Mouse (Mus musculus): ENCODE data around the gene Pde4d. TPM values are rescaled to one million over a fixed set of nuclear protein-coding genes. Genes with fewer than 3 reads are reported as not detected.

The Pde4d gene
- polyA plus RNA-seq, 1 experiment from 2014 or later = 3.4 TPM

- in situ Hi-C loops (cut with MboI; ENCODE audit: low pct_unique_long_range_greater_than_20kb) = no loop called here
- no peak for TF ChIP-seq CTCF (IDR thresholded peaks at IDR 0.05)
- ChIA-PET POLR2A (no interaction called here), CTCF (interaction anchor here (1.0 to 1.5 kb wide), 2 partner anchors 12 to 48 kb away, joined by 3 read pairs; no protein-coding TSS in a partner anchor)
- H3K27me3 ChIP-seq = no peaks in the 10 kb centered on the region
- no peak for ATAC-seq
- DNase-seq (ENCODE audit: low read depth, low spot score) = no peak
These were observed 828.0 kb downstream of the Pde4d start for GRCm38 (mm10) chr13:109277792-109278191.

GRCm38 (mm10) chr13:109278504-109278912, 828.8 kb downstream of the Pde4d start:
- TF ChIP-seq CTCF (IDR thresholded peaks at IDR 0.05) = no peak

GRCm38 (mm10) chr13:109279211-109279610, 829.5 kb downstream of the Pde4d start:
- in situ Hi-C loops (cut with MboI; ENCODE audit: low pct_unique_long_range_greater_than_20kb) = no loop called here

More at GRCm38 (mm10) chr13:109278504-109278912, 828.8 kb downstream of the Pde4d start:
- in situ Hi-C loops (cut with MboI; ENCODE audit: low pct_unique_long_range_greater_than_20kb) = no loop called here
- ChIA-PET CTCF (interaction anchor here (1.5 kb wide), 1 partner anchor 12 kb away, joined by 6 read pairs; no protein-coding TSS in a partner anchor), POLR2A (no interaction called here)
- ATAC-seq (no peak), DNase-seq (ENCODE audit: low read depth, low spot score) (no peak)
- no peaks in the 10 kb centered on the region for H3K27me3 ChIP-seq

GRCm38 (mm10) chr13:109280433-109280832, 830.7 kb downstream of the Pde4d start:
- DNase-seq (ENCODE audit: low read depth, low spot score) (no peak), ATAC-seq (no peak)
- in situ Hi-C loops (cut with MboI; ENCODE audit: low pct_unique_long_range_greater_than_20kb) = no loop called here
- no peak for TF ChIP-seq CTCF (IDR thresholded peaks at IDR 0.05)
- POLR2A ChIA-PET = no interaction called here
- no peaks in the 10 kb centered on the region for H3K27me3 ChIP-seq
- CTCF ChIA-PET = interaction anchor here (1.3 kb wide), 1 partner anchor 10 kb away, joined by 3 read pairs; no protein-coding TSS in a partner anchor

More at GRCm38 (mm10) chr13:109279211-109279610, 829.5 kb downstream of the Pde4d start:
- no peak for ATAC-seq
- POLR2A ChIA-PET = no interaction called here
- H3K27me3 ChIP-seq = no peaks in the 10 kb centered on the region
- DNase-seq (ENCODE audit: low read depth, low spot score) = no peak
- CTCF ChIA-PET = interaction anchor here (0.9 to 1.5 kb wide), 2 partner anchors 13 to 15 kb away, joined by 3 to 6 read pairs; no protein-coding TSS in a partner anchor
- TF ChIP-seq CTCF (IDR thresholded peaks at IDR 0.05) = no peak

- in situ Hi-C loops (cut with MboI; ENCODE audit: low pct_unique_long_range_greater_than_20kb) = no loop called here
- ChIA-PET POLR2A (no interaction called here), CTCF (interaction anchor here (1.8 kb wide), 1 partner anchor 11 kb away, joined by 3 read pairs; no protein-coding TSS in a partner anchor)
These were observed 837.7 kb downstream of the Pde4d start for GRCm38 (mm10) chr13:109287465-109287864.

GRCm38 (mm10) chr13:109290922-109291321, 841.2 kb downstream of the Pde4d start:
- H3K27me3 ChIP-seq = peaks cover 6% of the 10 kb centered on the region
- no peak for DNase-seq (ENCODE audit: low read depth, low spot score)
- no peak for ATAC-seq
- no peak for TF ChIP-seq CTCF (IDR thresholded peaks at IDR 0.05)
- ChIA-PET CTCF (interaction anchor here (1.2 to 1.4 kb wide), 2 partner anchors 11 to 228 kb away, joined by 3 to 4 read pairs; no protein-coding TSS in a partner anchor), POLR2A (interaction anchor here (0.8 kb wide), 1 partner anchor 20 kb away, joined by 4 read pairs; no protein-coding TSS in a partner anchor)
- in situ Hi-C loops (cut with MboI; ENCODE audit: low pct_unique_long_range_greater_than_20kb) = no loop called here

More at GRCm38 (mm10) chr13:109287465-109287864, 837.7 kb downstream of the Pde4d start:
- DNase-seq (ENCODE audit: low read depth, low spot score) (no peak), ATAC-seq (no peak)
- no peak for TF ChIP-seq CTCF (IDR thresholded peaks at IDR 0.05)
- no peaks in the 10 kb centered on the region for H3K27me3 ChIP-seq

- ChIA-PET POLR2A (no interaction called here), CTCF (no interaction called here)
- in situ Hi-C loops (cut with MboI; ENCODE audit: low pct_unique_long_range_greater_than_20kb) = no loop called here
- ATAC-seq = no peak
- TF ChIP-seq CTCF (IDR thresholded peaks at IDR 0.05) = no peak
- no peak for DNase-seq (ENCODE audit: low read depth, low spot score)
- peaks cover 6% of the 10 kb centered on the region for H3K27me3 ChIP-seq
These were observed 843.3 kb downstream of the Pde4d start for GRCm38 (mm10) chr13:109293011-109293410.

GRCm38 (mm10) chr13:109296347-109297037, 846.7 kb downstream of the Pde4d start:
- ATAC-seq (no peak), DNase-seq (ENCODE audit: low read depth, low spot score) (no peak)
- no peak for TF ChIP-seq CTCF (IDR thresholded peaks at IDR 0.05)
- peaks cover 6% of the 10 kb centered on the region for H3K27me3 ChIP-seq
- POLR2A ChIA-PET = no interaction called here
- in situ Hi-C loops (cut with MboI; ENCODE audit: low pct_unique_long_range_greater_than_20kb) = no loop called here
- CTCF ChIA-PET = interaction anchor here (0.6 to 1.3 kb wide), 2 partner anchors 11 to 19 kb away, joined by 3 read pairs; no protein-coding TSS in a partner anchor

GRCm38 (mm10) chr13:109298852-109299251, 849.1 kb downstream of the Pde4d start:
- no peak for TF ChIP-seq CTCF (IDR thresholded peaks at IDR 0.05)
- peaks cover 6% of the 10 kb centered on the region for H3K27me3 ChIP-seq
- CTCF ChIA-PET = no interaction called here
- in situ Hi-C loops (cut with MboI; ENCODE audit: low pct_unique_long_range_greater_than_20kb) = no loop called here
- POLR2A ChIA-PET = no interaction called here
- DNase-seq (ENCODE audit: low read depth, low spot score) (no peak), ATAC-seq (no peak)

GRCm38 (mm10) chr13:109299511-109300250, 849.9 kb downstream of the Pde4d start:
- POLR2A ChIA-PET = interaction anchor here (0.7 kb wide), 1 partner anchor 62 kb away, joined by 3 read pairs; no protein-coding TSS in a partner anchor
- TF ChIP-seq CTCF (IDR thresholded peaks at IDR 0.05) = no peak
- ATAC-seq = no peak

More at GRCm38 (mm10) chr13:109299511-109300250, 849.9 kb downstream of the Pde4d start:
- in situ Hi-C loops (cut with MboI; ENCODE audit: low pct_unique_long_range_greater_than_20kb) = no loop called here
- CTCF ChIA-PET = no interaction called here
- no peak for DNase-seq (ENCODE audit: low read depth, low spot score)
- no peaks in the 10 kb centered on the region for H3K27me3 ChIP-seq

All from Patski (cell line).